Mouse (Mus musculus): Measurements from ENCODE around the gene Ep400.

- no peak for TF ChIP-seq GATA1 (IDR thresholded peaks at IDR 0.05; ENCODE audit: borderline replicate concordance, low read length)
- TF ChIP-seq FLI1 (IDR thresholded peaks at IDR 0.05; ENCODE audit: low read length), result no peak
Observed at GRCm38 (mm10) chr5:110735606-110736005, 34.9 kb downstream of the Ep400 start.
